ENCODE assay signal across 36 mouse cellular contexts in genomic region chr15:89165478-89165877, GRCm38 (mm10).
"Had no signal": no experiment of that assay in that cellular context is flagged by ENCODE, and none has a peak within 500 bp of the region (broad histone marks: within the 10 kb centered on the region; RNA-seq: fewer than 3 reads in every experiment).

No protein-coding gene starts in this region.

- H3K4me2 ChIP-seq: heart, embryonic 11.5 days; heart, embryonic 12.5 days; heart, embryonic 13.5 days; heart, embryonic 15.5 days; hindbrain, embryonic 12.5 days; hindbrain, embryonic 13.5 days; hindbrain, embryonic 14.5 days; hindbrain, embryonic 15.5 days; intestine, embryonic 15.5 days; kidney, embryonic 15.5 days had no signal

- H3K9ac ChIP-seq: heart, embryonic 12.5 days; heart, embryonic 13.5 days; heart, embryonic 15.5 days; hindbrain, embryonic 12.5 days; hindbrain, embryonic 13.5 days; hindbrain, embryonic 14.5 days; hindbrain, embryonic 15.5 days; intestine, embryonic 15.5 days; kidney, embryonic 15.5 days had no signal

- H3K4me3 ChIP-seq: heart, embryonic 10.5 days; heart, embryonic 12.5 days; heart, embryonic 13.5 days; heart, embryonic 15.5 days; hindbrain, embryonic 10.5 days; hindbrain, embryonic 12.5 days; hindbrain, embryonic 13.5 days; hindbrain, embryonic 15.5 days; intestine, embryonic 15.5 days; kidney, embryonic 15.5 days; layer of hippocampus, adult 2 months; left cerebral cortex, adult 2 months had no signal

- H3K9me3 ChIP-seq: heart, embryonic 10.5 days; heart, embryonic 12.5 days; heart, embryonic 13.5 days; heart, embryonic 15.5 days; hindbrain, embryonic 10.5 days; hindbrain, embryonic 12.5 days; hindbrain, embryonic 13.5 days; hindbrain, embryonic 15.5 days; intestine, embryonic 15.5 days; kidney, embryonic 15.5 days had no signal

- H3K27ac ChIP-seq: heart, embryonic 10.5 days; heart, embryonic 13.5 days; heart, embryonic 15.5 days; hindbrain, embryonic 10.5 days; hindbrain, embryonic 12.5 days; hindbrain, embryonic 13.5 days; hindbrain, embryonic 14.5 days; hindbrain, embryonic 15.5 days; hindbrain, postnatal 0 days; intestine, embryonic 15.5 days; kidney, embryonic 15.5 days; kidney, postnatal 0 days; layer of hippocampus, adult 2 months; left cerebral cortex, adult 2 months had no signal

- DNase-seq: heart, postnatal 10 days; heart, postnatal 14 days; heart, postnatal 36 days; heart, postnatal 4 days; kidney, adult 11 months; kidney, adult 18-20 months; kidney, adult 2 months; kidney, adult 8-10 months; kidney, adult 9 months; kidney, postnatal 10 days; kidney, postnatal 14 days; kidney, postnatal 25 days; kidney, postnatal 36 days; kidney, postnatal 4 days; layer of hippocampus, adult 9-11 months; layer of hippocampus, postnatal 36 days had no signal

- ATAC-seq: hindbrain, embryonic 16.5 days; hindbrain, postnatal 0 days; inflammation-experienced regulatory T-cells, adult 6 months; intestine, embryonic 15.5 days; intestine, embryonic 16.5 days; intestine, postnatal 0 days had no signal

- H3K27me3 ChIP-seq: heart, embryonic 12.5 days; heart, embryonic 13.5 days; heart, embryonic 15.5 days; hindbrain, embryonic 12.5 days; hindbrain, embryonic 13.5 days; hindbrain, embryonic 15.5 days; intestine, embryonic 15.5 days; kidney, embryonic 15.5 days had no signal
